Mouse (Mus musculus) cerebellum, adult 2 months (tissue): ENCODE measurements at regions not wholly inside any gene's neighbourhood (a gene's known extent, or its start where the extent isn't known, plus 50 kb on each side); places are given as distances from the start of the nearest gene placed in this dataset.

Experiments used
- CTCF ChIP-seq: fragments of 200-500 bp; IDR thresholded peaks from 2 replicates; pipeline ENCODE4 v1.5.1; 2011; ENCODE audit warnings: low read depth, mild to moderate bottlenecking, control low read depth, low read length, moderate library complexity, borderline replicate concordance; ENCODE audit not compliant: insufficient read depth
- POLR2A ChIP-seq: fragments of 200-500 bp; IDR thresholded peaks from 2 replicates; pipeline ENCODE4 v1.6.1; 2011; ENCODE audit warnings: low read length, control low read depth, borderline replicate concordance; ENCODE audit not compliant: insufficient read depth

DNA sequence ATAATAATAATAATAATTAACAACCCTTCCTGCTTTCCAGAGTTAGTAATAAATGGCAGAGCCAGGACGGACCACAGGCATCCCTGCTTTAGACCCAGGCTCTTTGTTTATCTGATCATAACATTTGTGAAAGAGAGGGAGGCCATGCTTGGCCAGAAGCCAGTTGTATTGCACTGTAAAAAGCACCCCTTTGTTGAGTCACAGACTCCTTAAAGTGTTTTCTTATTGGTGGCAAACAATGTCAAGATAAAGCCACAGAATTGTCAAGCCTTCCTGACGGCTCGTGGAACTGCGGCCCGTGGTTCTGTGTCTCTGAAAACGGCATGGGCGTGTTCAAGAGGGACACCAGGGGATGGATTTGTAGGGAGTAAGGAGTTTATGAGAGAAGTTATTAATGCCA, 72.7 kb upstream of the Man2a1 start:
- no peak for TF ChIP-seq CTCF
- TF ChIP-seq POLR2A: no peak
